Mouse (Mus musculus) fat pad, adult 2 months (tissue): ENCODE measurements around the gene Twf2.

Source experiments
- DNase-seq: peaks from one replicate; pipeline ENCODE4 v3.0.0-alpha.2; 2011; ENCODE audit warnings: low read depth, low spot score; ENCODE audit errors: extremely low read depth

The Twf2 gene

GRCm38 (mm10) chr9:106177799-106178198 is 25.1 kb upstream of the Twf2 start:
- no peak for DNase-seq

- DNase-seq: no peak
Measured at GRCm38 (mm10) chr9:106179454-106179853, 23.5 kb upstream of the Twf2 start.

GRCm38 (mm10) chr9:106179964-106180363 is 22.9 kb upstream of the Twf2 start:
- DNase-seq: no peak

GRCm38 (mm10) chr9:106182146-106182545 is 20.8 kb upstream of the Twf2 start:
- no peak for DNase-seq

GRCm38 (mm10) chr9:106183996-106184395 is 18.9 kb upstream of the Twf2 start:
- DNase-seq: no peak

GRCm38 (mm10) chr9:106191355-106191754 is 11.6 kb upstream of the Twf2 start:
- no peak for DNase-seq

- no peak for DNase-seq
Measured at GRCm38 (mm10) chr9:106192024-106192423, 10.9 kb upstream of the Twf2 start.

GRCm38 (mm10) chr9:106192998-106193397 is 9.9 kb upstream of the Twf2 start:
- DNase-seq: no peak

- no peak for DNase-seq
Measured at GRCm38 (mm10) chr9:106193930-106194807, 8.7 kb upstream of the Twf2 start.

GRCm38 (mm10) chr9:106195693-106196092 is 7.2 kb upstream of the Twf2 start:
- DNase-seq: no peak

- no peak for DNase-seq
Measured at GRCm38 (mm10) chr9:106197081-106197713, 5.7 kb upstream of the Twf2 start.

GRCm38 (mm10) chr9:106197732-106198131 is 5.2 kb upstream of the Twf2 start:
- DNase-seq: no peak

- DNase-seq: no peak
Measured at GRCm38 (mm10) chr9:106198962-106199458, 3.9 kb upstream of the Twf2 start.

GRCm38 (mm10) chr9:106199535-106200272 is 3.2 kb upstream of the Twf2 start, which contains the start of gene Ppm1m:
Ppm1m (minus strand) TSS chr9:106199746.
- DNase-seq: no peak

GRCm38 (mm10) chr9:106201895-106202294 is 1.0 kb upstream of the Twf2 start:
- DNase-seq: no peak

- DNase-seq: no peak
Measured at GRCm38 (mm10) chr9:106203990-106204851, 1.3 kb downstream of the Twf2 start.

GRCm38 (mm10) chr9:106205713-106206290 is 2.9 kb downstream of the Twf2 start:
- no peak for DNase-seq

GRCm38 (mm10) chr9:106206515-106206914 is 3.6 kb downstream of the Twf2 start:
- DNase-seq: no peak

GRCm38 (mm10) chr9:106208181-106208580 is 5.3 kb downstream of the Twf2 start:
- no peak for DNase-seq

- DNase-seq: no peak
Measured at GRCm38 (mm10) chr9:106209954-106210353, 7.0 kb downstream of the Twf2 start.
